Mouse (Mus musculus): ENCODE results near the gene Dazap1. TPM values are rescaled to one million over a fixed set of nuclear protein-coding genes. Genes with fewer than 3 reads are reported as not detected.

Gene Dazap1
- polyA plus RNA-seq, 1 experiment from 2014 or later = 56.1 TPM

DNA sequence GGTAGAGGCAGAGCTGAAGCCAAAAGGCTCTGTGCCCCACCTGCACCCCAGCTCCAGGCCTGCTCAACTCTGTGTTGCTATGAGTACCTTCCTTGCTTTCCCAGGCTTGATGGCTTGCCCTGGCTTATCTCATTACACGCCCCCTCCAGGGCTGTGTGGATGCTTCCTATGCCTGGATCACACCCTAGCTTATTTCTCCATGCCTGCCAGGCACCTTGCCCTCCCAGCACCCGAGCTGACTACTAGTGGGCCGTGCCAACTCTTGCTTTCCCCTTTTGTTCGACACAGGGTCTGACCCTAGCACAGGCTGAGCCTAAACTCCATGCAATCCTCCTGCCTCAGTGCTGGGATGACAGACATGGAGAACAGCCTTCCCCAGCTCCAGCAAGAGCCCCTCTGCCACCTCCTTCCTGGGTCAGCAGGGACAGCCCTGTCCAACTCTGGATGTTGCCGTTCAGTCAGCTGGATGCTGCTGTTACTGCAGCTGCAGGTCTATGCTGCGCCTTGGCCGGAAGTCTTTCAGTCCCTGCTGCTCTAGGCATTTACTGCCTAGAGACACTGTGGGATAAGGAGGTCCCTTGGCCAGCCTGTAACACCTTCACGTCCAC is 36.3 kb downstream of the Dazap1 start:
- no peak for DNase-seq (ENCODE audit: low spot score)

DNA sequence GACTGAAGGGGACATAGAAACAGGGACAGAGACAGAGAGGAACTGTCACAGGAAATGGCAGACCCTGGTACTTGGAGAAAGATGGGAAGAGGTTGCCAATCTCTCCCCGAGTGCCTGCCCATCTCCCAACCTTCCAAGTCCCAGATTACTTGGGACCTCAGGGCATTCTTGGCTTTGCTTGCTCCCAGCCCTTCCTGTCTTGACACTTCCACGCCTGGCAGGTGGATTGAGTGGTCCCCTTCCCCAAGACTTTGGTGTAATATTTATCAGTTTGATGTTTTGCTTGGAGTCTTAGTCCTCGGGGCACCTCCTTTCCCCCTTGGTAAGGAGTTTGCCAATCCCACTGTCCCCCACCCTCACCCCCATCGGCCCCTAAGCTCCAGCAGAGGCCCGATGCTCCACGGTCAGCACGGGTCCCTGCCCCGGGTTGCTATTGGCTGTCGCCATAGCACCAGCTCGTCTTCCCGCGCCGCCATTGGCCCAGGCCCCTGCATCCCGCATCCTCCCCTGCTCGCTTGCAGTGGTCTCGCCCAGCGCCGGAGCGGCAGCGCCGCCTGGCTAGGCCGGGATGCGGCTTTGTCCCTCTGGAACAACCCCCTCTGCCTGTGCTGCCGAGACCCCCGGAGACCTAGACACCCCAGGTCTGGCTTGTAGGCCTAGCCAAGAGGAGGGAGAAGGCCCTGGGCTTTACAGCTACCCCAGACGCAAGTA is 37.4 kb downstream of the Dazap1 start:
- peak; percentile 20 for DNase-seq (ENCODE audit: low spot score)

DNA sequence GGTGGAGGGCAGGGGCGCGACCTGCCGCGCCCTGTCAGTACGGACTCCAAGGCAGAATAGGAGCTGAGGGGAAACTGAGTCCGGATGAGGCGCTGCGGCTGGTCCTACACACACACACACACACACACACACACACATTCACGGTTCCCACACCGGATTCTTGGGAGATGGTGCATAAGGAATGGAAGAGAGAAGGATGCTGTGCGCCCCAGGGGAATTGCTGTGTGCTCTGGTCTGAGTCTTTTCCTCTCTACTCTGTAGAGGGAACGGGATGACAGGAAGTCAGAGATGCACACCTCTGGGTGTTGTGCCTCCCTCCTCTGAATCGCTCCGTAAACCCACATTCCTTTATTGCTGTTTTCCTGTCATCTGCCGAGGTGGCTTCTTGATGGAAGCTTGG is 38.0 kb downstream of the Dazap1 start:
- no peak for DNase-seq (ENCODE audit: low spot score)

DNA sequence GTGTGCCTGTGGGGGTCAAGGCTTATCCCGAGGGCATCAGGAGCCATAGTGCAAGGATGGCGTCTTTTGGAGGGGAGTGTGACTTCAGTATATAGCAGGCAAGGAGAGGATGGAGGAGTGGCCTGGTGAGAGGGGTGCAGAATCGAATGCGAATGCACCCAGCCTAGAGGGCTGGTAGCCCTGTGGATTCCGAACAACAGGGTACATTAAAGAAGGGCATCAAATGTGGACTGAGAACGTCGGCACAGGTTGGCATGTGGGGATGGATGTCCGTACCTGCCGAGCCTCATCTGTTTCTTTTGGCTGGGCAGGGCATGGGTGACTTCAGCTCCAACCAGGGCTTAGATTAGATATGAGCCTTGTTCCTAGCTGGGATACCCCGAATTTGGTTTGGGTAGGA is 38.5 kb downstream of the Dazap1 start:
- DNase-seq (ENCODE audit: low spot score) = no peak

DNA sequence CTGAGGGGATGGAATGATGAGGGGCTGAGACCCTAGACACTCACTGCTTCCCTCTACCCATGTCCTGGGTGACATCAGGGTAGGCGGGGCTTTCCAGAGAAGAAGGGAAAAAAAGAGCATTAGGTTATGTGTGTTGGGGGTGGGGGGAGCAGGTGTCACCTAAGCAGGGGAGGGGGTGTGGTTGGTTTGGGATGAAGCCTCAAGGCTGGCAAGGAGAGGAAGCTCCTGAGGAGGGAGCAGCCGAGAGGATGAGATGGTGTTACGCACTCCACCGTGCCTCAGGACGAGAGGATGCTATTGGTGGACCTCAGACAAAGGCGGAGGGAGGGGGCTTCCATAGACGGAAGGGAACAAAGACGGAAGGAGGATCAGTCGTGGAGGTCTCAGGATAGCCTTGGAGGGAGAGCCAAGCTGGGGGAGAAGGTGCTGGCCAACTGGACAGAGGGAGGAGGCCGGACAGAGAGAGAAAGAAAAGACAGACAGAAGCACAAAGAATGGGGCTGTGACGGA is 39.4 kb downstream of the Dazap1 start:
- DNase-seq (ENCODE audit: low spot score) = no peak

DNA sequence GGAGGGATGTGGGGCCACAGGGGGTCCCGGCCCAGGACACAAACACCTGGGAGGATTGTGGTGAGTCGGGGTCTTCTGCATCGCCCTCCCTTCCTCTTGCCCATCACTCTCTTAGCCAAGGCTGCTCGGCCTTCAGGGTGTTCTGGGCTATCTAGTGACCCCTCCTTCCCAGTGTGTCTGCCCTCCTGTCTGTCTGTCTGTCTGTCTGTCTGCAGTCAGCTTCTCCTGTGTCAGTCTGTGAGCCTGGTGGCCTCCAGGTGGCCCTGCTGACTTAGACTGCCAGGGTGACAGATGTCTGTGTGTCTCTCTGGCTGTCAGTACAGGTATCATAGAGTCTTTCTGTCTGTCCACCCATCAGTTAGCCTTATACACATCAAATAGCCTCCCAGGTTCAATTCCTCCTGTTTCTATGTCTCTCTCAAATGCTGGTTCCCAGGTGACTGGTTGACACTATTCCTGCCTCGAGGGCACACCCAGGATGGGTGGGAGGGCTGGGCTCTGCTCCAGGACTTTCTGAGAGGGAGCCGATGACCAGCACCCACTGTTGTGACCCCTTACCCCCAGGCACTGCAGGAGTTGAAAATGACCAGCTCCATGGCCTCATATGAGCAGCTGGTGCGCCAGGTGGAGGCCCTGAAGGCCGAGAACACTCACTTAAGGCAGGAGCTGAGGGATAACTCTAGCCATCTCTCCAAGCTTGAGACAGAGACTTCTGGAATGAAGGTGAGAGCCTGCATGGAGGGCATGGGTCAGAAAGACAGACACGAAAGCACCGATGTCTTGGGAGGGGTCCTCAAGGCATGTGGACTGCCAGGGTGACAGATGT is 40.2 kb downstream of the Dazap1 start:
- no peak for DNase-seq (ENCODE audit: low spot score)

DNA sequence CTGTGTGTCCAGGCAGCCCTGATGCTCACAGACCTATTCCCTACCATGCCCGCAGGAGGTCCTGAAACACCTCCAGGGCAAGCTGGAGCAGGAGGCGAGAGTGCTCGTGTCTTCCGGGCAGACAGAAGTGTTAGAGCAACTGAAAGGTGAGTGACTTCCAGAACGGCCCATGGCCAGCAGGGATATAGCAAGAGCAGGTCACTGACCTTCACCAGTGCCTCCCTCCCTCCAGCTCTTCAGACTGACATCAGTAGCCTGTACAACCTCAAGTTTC is 40.7 kb downstream of the Dazap1 start:
- no peak for DNase-seq (ENCODE audit: low spot score)

DNA sequence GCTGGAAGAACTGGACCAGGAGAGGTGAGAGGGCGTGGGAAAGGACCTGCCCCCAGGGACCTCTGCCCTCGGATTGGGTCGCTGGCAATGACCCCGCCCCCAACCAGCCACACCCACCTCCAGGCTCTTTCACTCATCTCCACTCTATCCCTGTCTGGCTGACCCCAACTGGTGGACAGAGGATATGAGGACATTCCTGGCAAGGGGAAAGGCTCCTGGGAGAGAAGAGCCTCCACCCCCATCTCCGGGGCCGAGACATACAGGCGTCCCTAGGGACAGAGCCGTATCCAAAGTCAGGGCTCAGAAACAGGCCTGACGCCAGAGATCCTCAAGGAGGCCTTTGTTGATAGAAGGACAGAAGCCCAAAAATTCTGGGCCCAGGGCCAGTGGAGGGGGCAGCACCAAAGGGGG is 41.2 kb downstream of the Dazap1 start:
- DNase-seq (ENCODE audit: low spot score) = no peak

DNA sequence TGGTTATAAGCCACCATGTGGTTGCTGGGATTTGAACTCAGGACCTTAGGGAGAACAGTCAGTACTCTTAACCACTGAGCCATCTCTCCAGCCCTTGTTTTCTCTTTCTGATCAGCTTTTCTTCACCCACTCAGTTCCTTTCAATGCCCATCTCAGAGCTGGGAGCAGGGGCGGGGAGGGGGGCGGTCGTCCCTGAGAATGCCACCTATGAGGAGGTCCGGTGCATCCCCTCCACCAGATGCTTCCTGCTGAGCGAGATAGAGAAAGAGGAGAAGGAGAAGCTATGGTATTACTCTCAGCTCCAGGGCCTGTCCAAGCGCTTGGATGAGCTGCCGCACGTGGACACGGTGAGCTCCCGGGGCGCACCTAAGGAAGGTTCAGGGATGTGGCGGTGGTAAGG is 43.2 kb downstream of the Dazap1 start:
- DNase-seq (ENCODE audit: low spot score) = no peak

DNA sequence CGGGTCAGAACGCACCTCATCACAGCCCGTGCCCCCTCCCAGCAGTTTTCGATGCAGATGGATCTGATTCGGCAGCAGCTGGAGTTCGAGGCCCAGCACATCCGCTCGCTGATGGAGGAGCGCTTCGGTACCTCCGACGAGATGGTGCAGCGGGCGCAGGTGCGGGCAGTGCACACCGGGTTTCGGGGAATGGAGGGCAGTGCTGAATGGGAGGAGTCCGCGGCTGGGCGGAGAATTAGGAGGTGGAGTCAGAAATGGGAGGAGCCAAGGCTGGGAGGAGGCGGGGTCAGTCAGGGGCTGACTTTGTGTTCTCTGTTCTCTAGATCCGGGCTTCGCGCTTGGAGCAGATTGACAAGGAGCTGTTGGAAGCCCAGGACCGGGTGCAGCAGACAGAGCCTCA is 43.6 kb downstream of the Dazap1 start:
- peak; percentile 54 for DNase-seq (ENCODE audit: low spot score)

DNA sequence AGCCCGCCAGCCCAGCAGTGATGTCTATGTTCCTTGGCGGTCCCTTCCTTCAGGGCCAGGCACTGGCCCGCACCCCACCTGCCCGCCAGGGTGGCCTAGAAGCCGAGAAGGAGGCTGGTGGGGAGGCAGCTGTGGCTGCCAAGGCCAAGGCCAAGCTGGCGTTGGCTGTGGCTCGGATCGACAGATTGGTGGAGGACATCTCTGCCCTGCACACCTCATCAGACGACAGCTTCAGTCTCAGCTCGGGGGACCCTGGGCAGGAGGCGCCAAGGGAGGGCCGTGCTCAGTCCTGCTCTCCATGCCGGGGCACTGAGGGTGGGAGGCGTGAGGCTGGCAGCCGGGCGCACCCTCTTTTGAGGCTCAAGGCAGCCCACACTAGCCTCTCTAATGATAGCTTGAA is 50.3 kb downstream of the Dazap1 start:
- DNase-seq (ENCODE audit: low spot score) = no peak

DNA sequence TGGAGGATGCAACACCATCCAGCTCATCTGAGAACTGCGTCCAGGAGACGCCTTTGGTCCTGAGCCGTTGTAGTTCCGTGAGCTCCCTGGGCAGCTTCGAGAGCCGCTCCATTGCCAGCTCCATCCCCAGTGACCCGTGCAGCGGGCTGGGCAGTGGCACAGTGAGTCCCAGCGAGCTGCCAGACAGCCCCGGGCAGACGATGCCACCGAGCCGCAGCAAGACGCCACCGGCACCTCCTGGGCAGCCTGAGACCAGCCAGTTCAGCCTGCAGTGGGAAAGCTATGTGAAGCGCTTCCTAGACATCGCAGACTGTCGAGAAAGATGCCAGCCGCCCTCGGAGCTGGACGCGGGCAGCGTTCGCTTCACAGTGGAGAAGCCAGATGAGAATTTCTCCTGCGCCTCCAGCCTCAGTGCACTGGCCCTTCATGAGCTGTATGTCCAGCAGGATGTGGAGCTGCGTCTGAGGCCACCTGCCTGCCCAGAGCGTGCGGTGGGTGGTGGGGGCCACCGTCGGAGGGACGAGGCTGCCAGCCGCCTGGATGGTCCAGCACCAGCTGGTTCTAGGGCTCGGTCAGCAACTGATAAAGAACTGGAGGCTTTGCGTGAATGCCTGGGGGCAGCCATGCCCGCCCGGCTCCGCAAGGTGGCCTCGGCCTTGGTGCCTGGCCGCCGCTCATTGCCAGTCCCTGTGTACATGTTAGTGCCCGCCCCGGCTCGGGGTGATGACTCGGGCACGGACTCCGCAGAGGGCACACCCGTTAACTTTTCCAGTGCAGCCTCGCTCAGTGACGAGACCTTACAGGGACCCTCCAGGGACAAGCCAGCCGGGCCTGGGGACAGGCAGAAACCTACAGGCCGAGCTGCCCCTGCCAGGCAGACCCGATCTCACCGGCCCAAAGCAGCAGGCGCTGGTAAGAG is 51.6 kb downstream of the Dazap1 start:
- no peak for DNase-seq (ENCODE audit: low spot score)

DNA sequence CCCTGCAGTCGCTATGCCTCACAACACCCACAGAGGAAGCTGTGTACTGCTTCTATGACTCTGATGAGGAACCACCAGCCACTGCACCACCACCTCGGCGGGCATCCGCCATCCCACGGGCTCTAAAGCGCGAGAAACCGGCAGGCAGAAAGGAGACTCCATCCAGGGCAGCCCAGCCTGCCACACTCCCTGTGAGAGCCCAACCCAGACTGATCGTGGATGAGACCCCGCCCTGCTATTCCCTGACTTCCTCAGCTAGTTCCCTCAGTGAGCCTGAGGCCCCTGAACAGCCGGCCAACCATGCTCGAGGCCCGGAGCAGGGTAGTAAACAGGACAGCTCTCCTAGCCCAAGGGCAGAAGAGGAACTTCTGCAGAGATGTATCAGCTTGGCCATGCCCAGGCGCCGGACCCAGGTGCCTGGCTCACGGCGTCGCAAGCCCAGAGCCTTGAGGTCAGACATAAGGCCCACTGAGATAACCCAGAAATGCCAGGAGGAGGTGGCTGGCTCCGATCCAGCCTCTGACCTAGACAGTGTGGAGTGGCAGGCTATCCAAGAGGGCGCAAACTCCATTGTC is 52.4 kb downstream of the Dazap1 start:
- DNase-seq (ENCODE audit: low spot score) = no peak

DNA sequence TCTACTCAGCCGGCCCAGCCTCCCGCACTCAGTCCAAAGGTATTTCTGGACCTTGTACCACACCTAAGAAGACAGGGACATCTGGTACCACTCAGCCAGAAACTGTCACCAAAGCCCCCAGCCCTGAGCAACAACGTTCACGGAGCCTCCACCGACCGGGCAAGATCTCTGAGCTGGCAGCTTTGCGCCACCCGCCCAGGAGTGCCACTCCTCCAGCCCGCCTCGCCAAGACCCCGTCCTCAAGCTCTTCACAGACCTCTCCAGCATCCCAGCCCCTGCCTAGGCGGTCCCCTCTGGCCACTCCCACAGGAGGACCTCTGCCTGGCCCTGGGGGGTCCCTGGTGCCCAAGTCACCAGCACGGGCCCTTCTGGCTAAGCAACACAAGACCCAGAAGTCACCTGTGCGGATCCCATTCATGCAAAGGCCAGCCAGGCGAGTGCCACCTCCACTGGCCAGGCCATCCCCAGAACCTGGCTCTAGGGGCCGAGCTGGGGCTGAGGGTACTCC is 53.3 kb downstream of the Dazap1 start:
- no peak for DNase-seq (ENCODE audit: low spot score)

DNA sequence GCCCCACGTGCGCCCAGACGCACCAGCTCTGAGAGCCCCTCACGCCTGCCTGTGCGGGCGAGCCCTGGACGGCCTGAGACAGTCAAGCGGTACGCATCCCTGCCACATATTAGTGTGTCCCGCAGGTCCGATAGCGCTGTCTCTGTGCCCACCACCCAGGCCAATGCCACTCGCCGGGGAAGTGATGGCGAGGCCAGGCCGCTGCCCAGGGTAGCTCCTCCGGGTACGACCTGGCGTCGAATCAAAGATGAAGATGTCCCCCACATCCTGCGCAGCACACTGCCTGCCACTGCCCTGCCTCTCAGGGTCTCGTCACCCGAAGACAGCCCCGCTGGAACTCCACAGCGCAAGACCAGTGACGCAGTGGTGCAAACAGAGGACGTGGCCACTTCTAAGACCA is 54.0 kb downstream of the Dazap1 start:
- no peak for DNase-seq (ENCODE audit: low spot score)

DNA sequence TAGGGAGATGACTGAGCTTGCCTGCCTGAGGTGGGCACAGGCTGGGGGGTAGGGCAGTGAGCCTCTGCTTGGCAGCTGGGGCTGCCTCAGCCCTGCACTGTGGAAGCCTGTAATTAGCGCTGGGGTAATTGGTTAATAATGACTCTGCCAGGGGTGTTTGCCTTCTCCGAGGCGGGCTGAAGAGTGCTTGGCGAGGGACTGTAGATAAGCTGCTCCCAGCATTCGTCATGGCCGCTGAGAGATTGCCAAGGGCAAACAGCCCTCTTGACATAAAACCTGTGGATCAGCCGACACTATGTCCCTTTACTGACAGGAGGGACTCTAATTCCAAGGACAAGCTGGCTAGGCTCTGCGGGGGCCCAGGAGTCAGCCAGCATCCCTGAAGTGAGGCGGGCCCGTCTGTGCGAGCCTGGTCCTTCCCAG is 55.1 kb downstream of the Dazap1 start:
- DNase-seq (ENCODE audit: low spot score) = no peak

DNA sequence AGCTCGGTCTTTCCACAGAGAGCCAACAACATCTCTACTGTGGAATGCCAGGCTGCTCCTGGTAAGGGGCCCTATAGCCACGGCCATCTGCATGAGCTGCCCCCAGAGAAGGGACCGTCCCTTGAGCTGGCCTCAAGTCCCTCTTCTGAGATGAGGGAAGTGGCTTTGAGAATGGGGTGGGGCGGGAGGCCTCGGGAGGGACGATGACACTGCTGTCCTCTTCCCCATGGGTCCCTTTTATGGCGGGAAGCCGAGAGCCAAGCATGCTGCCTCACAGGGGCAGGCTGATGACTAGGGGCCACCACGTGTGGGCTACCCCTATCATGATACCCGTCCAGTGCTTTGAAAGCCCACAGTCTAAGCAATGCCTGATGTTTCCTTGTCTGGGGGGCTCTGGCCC is 55.7 kb downstream of the Dazap1 start:
- DNase-seq (ENCODE audit: low spot score) = no peak

DNA sequence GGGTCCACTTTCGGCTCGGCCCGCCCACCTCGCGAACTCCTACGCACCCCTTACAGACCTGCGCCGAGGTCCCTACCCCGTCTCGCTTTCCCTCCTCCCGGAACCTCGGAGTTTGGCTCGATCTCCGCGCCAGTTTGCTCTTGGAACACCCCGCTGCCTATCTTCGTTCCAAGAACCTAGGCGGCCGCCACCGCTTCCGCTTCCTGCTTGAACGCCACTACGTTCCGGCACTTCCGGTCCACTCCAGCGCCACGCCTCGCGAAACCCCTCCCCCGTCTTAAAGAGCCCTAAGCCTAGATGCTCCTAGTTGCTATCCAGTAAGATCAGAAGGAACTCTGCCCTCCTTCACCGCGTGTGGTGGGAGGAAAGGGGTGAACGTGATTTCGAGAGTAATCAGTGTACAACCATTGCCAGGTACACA is 59.1 kb downstream of the Dazap1 start, which contains the start of gene 2310011J03Rik:
Gene 2310011J03Rik (minus strand): TSS at position 198 of the 421 bp plus-strand sequence.
- DNase-seq (ENCODE audit: low spot score) = peak; percentile 92

DNA sequence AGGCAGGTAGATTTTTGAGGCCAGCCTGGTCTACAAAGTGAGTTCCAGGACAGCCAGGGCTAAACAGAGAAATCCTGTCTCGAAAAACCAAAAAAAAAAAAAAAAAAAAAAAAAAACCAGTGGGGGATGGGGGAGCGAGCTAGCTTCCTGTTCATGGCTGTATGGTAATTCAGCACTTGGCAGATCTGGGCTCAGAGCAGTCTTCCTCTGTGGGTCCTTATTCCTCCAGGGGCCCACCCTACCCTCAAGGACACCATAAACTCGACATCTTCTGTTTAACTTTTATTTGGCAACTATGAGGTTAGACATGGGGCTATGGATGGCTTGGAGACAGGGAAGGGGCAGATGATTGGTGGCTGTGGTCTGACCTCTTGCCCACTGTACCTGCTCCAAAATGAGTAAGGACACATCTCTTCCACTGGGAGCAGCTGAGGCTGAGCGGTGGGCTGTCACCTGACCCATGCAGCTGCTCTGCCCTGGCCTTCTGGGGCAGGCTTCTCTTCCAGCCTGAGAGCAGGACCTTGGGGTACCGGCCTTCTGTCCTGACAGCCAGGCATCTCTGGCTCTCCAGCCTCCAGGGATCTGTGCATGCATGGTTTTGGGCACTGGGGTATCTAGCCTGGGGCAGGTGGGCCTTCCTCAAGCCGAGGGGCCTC is 59.9 kb downstream of the Dazap1 start:
- peak; percentile 39 for DNase-seq (ENCODE audit: low spot score)
